Mouse (Mus musculus) ES-E14 (cell line): ENCODE measurements around the gene Tnfrsf21. TPM values are rescaled to one million over a fixed set of nuclear protein-coding genes. Genes with fewer than 3 reads are reported as not detected.

Experiments used
- DNase-seq: peaks from one replicate; pipeline ENCODE4 v3.0.0-alpha.2; 2013; ENCODE audit warnings: low read depth, low spot score
- H3K27ac ChIP-seq: 2 replicates; pipeline ENCODE4 v1.5.1; 2012; ENCODE audit warnings: low read depth, mild to moderate bottlenecking, low read length, moderate library complexity, mixed read lengths; ENCODE audit not compliant: poor library complexity, insufficient read depth, severe bottlenecking
- H3K36me3 ChIP-seq: 2 replicates; pipeline ENCODE4 v1.6.1; 2012; ENCODE audit warnings: mild to moderate bottlenecking, low read length, moderate library complexity, mixed read lengths; ENCODE audit not compliant: control insufficient read depth, poor library complexity, insufficient read depth, severe bottlenecking
- H3K4me1 ChIP-seq, 2 experiments: fragments of 150-350 bp in 1 of 2; sonication (generic) in 1 of 2; 2 replicates each; pipeline ENCODE4 v1.6.1; 2012; ENCODE audit warnings: low read length in 2 of 2, mild to moderate bottlenecking in 1 of 2, mixed read lengths in 1 of 2; ENCODE audit not compliant: control insufficient read depth in 2 of 2, insufficient read depth in 2 of 2, poor library complexity in 1 of 2
- H3K4me3 ChIP-seq, 2 experiments: fragments of 150-350 bp in 1 of 2; sonication (generic) in 1 of 2; 2 replicates each; pipeline ENCODE4 v1.5.1; 2012; ENCODE audit warnings: low read length in 2 of 2, low read depth in 1 of 2, mild to moderate bottlenecking in 1 of 2, mixed read lengths in 1 of 2; ENCODE audit not compliant: insufficient read depth in 1 of 2, poor library complexity in 1 of 2, severe bottlenecking in 1 of 2
- H3K9ac ChIP-seq: 2 replicates; pipeline ENCODE4 v1.6.1; 2012; ENCODE audit warnings: low read depth, mild to moderate bottlenecking, low read length, mixed read lengths; ENCODE audit not compliant: poor library complexity, insufficient read depth, severe bottlenecking
- H3K9me3 ChIP-seq: fragments of 150-350 bp; sonication (generic); 2 replicates; pipeline ENCODE4 v1.6.1; 2012; ENCODE audit warnings: low read depth, mild to moderate bottlenecking, low read length; ENCODE audit not compliant: control insufficient read depth, insufficient read depth
- CHD2 ChIP-seq: IDR thresholded peaks from 2 replicates; pipeline ENCODE4 v1.6.1; 2014; ENCODE audit warnings: mild to moderate bottlenecking, low read depth, low read length, inconsistent platforms
- HCFC1 ChIP-seq: IDR thresholded peaks from 2 replicates; pipeline ENCODE4 v1.6.1; 2012; ENCODE audit warnings: low read length, inconsistent platforms, borderline replicate concordance; ENCODE audit not compliant: insufficient read depth
- MAFK ChIP-seq: IDR thresholded peaks from 2 replicates; pipeline ENCODE4 v1.6.1; 2014; ENCODE audit warnings: mild to moderate bottlenecking, low read depth, low read length, inconsistent platforms; ENCODE audit not compliant: insufficient read depth
- ZC3H11A ChIP-seq: IDR thresholded peaks from 2 replicates; pipeline ENCODE4 v1.6.1; 2012; ENCODE audit warnings: low read depth, mild to moderate bottlenecking, inconsistent platforms, low read length, borderline replicate concordance
- ZNF384 ChIP-seq: IDR thresholded peaks from 2 replicates; pipeline ENCODE4 v1.6.1; 2012; ENCODE audit warnings: low read depth, low read length, inconsistent platforms
- in situ Hi-C, 2 experiments: fragments of 600-800 bp; cut with MboI; formaldehyde crosslinking; loops; one replicate each; pipeline ENCODE4 v1.15.1; 2025; ENCODE audit warnings: low sequenced_read_pairs in 2 of 2, inconsistent platforms in 1 of 2; ENCODE audit not compliant: unreplicated experiment in 2 of 2
- total RNA-seq: library from RNA; depleted of rRNA; stranded (reverse); fragments of 300-350 nt; gene quantifications from 2 replicates; pipeline ENCODE4 v1.2.3, GENCODE M21; 2012; rRNA removed

Tnfrsf21 gene
- total RNA-seq, 1 experiment: 19.8 TPM

- no peak for DNase-seq
- no peak for TF ChIP-seq HCFC1
- no peak for TF ChIP-seq CHD2
- Histone ChIP-seq H3K27ac (no peak overlapping the region), H3K4me3 (no peak overlapping the region), H3K9me3 (no peaks in the 10 kb centered on the region), H3K36me3 (no peaks in the 10 kb centered on the region), H3K9ac (no peak overlapping the region), H3K4me1 (0 out of 4 replicates have a peak, but pooled peaks cover 0 to 2% of the 10 kb centered on the region in 2 experiments)
- in situ Hi-C loops: no loop called here
Measured at GRCm38 (mm10) chr17:43137838-43138237, 121.5 kb downstream of the Tnfrsf21 start.

DNA sequence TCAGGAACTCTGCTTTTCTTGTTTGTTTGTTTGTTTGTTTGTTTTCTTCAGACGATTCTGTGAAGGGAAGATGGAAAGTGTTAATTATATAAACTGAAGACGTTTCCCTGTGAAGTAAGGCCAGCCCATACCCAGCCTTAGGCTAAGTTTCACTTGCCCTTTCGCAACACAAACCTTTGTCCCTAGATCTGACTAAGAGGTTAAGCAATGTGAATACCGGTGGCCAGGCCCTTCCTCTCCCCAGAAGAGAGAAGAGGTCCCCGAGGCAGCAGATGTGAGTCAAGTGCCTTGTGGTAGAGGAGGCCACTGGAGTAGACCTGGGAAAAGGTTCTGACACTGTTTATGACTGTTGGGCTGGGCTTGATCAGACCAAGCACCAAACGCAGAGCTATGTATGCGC is 122.0 kb downstream of the Tnfrsf21 start:
- TF ChIP-seq HCFC1 (no peak), ZC3H11A (no peak), ZNF384 (no peak), CHD2 (no peak), MAFK (no peak)
- H3K9me3 ChIP-seq: no peaks in the 10 kb centered on the region
- H3K27ac ChIP-seq: no peak overlapping the region
- no peak overlapping the region for H3K9ac ChIP-seq
- 0 out of 4 replicates have a peak, but pooled peaks cover 0 to 2% of the 10 kb centered on the region in 2 experiments for H3K4me1 ChIP-seq
- in situ Hi-C loops: no loop called here
- no peak overlapping the region for H3K4me3 ChIP-seq
- DNase-seq: no peak
- H3K36me3 ChIP-seq: no peaks in the 10 kb centered on the region

Other genes starting within 250 kb of the Tnfrsf21 start
- 58.7 and 62.3 TPM in 2 replicates for gene Cd2ap, start 139.9 kb upstream of the Tnfrsf21 start, total RNA-seq